Mouse (Mus musculus): ENCODE results near the gene Prkab2.

Prkab2 gene

GRCm38 (mm10) chr3:97705508-97705907 is 47.5 kb downstream of the Prkab2 start:
- Histone ChIP-seq H3K36me3 (ENCODE audit: insufficient read depth, low read length) (no peaks in the 10 kb centered on the region), H3K9me3 (ENCODE audit: low read length) (no peaks in the 10 kb centered on the region), H3K4me1 (replicated peaks; ENCODE audit: low read depth, low read length) (peaks cover 3% of the 10 kb centered on the region), H3K27me3 (ENCODE audit: insufficient read depth, low read length) (peaks cover 16% of the 10 kb centered on the region), H3K4me3 (replicated peaks; ENCODE audit: low read length) (no peak overlapping the region)
- TF ChIP-seq NANOG (IDR thresholded peaks at IDR 0.05; ENCODE audit: borderline replicate concordance, low read length) = no peak
- TF ChIP-seq CTCF (conservative IDR thresholded peaks at IDR 0.05; ENCODE audit: low read length) = no peak
- no peak for TF ChIP-seq POU5F1 (IDR thresholded peaks at IDR 0.05; ENCODE audit: borderline replicate concordance, low read length)

GRCm38 (mm10) chr3:97706561-97706960 is 48.6 kb downstream of the Prkab2 start:
- peaks cover 16% of the 10 kb centered on the region for H3K27me3 ChIP-seq (ENCODE audit: insufficient read depth, low read length)
- peaks cover 4% of the 10 kb centered on the region for H3K4me1 ChIP-seq (replicated peaks; ENCODE audit: low read depth, low read length)
- H3K9me3 ChIP-seq (ENCODE audit: low read length) = no peaks in the 10 kb centered on the region
- H3K4me3 ChIP-seq (replicated peaks; ENCODE audit: low read length) = no peak overlapping the region
- H3K36me3 ChIP-seq (ENCODE audit: insufficient read depth, low read length) = no peaks in the 10 kb centered on the region
- TF ChIP-seq CTCF (conservative IDR thresholded peaks at IDR 0.05; ENCODE audit: low read length) = no peak
- no peak for TF ChIP-seq POU5F1 (IDR thresholded peaks at IDR 0.05; ENCODE audit: borderline replicate concordance, low read length)
- TF ChIP-seq NANOG (IDR thresholded peaks at IDR 0.05; ENCODE audit: borderline replicate concordance, low read length) = no peak

- Histone ChIP-seq H3K4me3 (replicated peaks; ENCODE audit: low read length) (no peak overlapping the region), H3K4me1 (replicated peaks; ENCODE audit: low read depth, low read length) (peaks cover 4% of the 10 kb centered on the region), H3K36me3 (ENCODE audit: insufficient read depth, low read length) (no peaks in the 10 kb centered on the region), H3K9me3 (ENCODE audit: low read length) (0 out of 2 replicates have a peak, but pooled peaks cover 3% of the 10 kb centered on the region), H3K27me3 (ENCODE audit: insufficient read depth, low read length) (peaks cover 10% of the 10 kb centered on the region)
- TF ChIP-seq NANOG (IDR thresholded peaks at IDR 0.05; ENCODE audit: borderline replicate concordance, low read length) = no peak
- no peak for TF ChIP-seq CTCF (conservative IDR thresholded peaks at IDR 0.05; ENCODE audit: low read length)
- TF ChIP-seq POU5F1 (IDR thresholded peaks at IDR 0.05; ENCODE audit: borderline replicate concordance, low read length) = no peak
Measured at GRCm38 (mm10) chr3:97710134-97710533, 52.1 kb downstream of the Prkab2 start.

GRCm38 (mm10) chr3:97710881-97711280 is 52.9 kb downstream of the Prkab2 start:
- no peaks in the 10 kb centered on the region for H3K36me3 ChIP-seq (ENCODE audit: insufficient read depth, low read length)
- no peak for TF ChIP-seq POU5F1 (IDR thresholded peaks at IDR 0.05; ENCODE audit: borderline replicate concordance, low read length)
- TF ChIP-seq CTCF (conservative IDR thresholded peaks at IDR 0.05; ENCODE audit: low read length) = no peak
- no peak overlapping the region for H3K4me3 ChIP-seq (replicated peaks; ENCODE audit: low read length)
- H3K9me3 ChIP-seq (ENCODE audit: low read length) = 0 out of 2 replicates have a peak, but pooled peaks cover 3% of the 10 kb centered on the region
- H3K4me1 ChIP-seq (replicated peaks; ENCODE audit: low read depth, low read length) = peaks cover 4% of the 10 kb centered on the region
- peaks cover 14% of the 10 kb centered on the region for H3K27me3 ChIP-seq (ENCODE audit: insufficient read depth, low read length)

GRCm38 (mm10) chr3:97715922-97716321 is 57.9 kb downstream of the Prkab2 start:
- H3K27me3 ChIP-seq (ENCODE audit: insufficient read depth, low read length) = peaks cover 20% of the 10 kb centered on the region
- H3K36me3 ChIP-seq (ENCODE audit: insufficient read depth, low read length) = no peaks in the 10 kb centered on the region
- no peak overlapping the region for H3K4me3 ChIP-seq (replicated peaks; ENCODE audit: low read length)
- H3K4me1 ChIP-seq (replicated peaks; ENCODE audit: low read depth, low read length) = no peaks in the 10 kb centered on the region
- TF ChIP-seq CTCF (conservative IDR thresholded peaks at IDR 0.05; ENCODE audit: low read length) = no peak
- TF ChIP-seq NANOG (IDR thresholded peaks at IDR 0.05; ENCODE audit: borderline replicate concordance, low read length) = no peak
- TF ChIP-seq POU5F1 (IDR thresholded peaks at IDR 0.05; ENCODE audit: borderline replicate concordance, low read length) = no peak
- 0 out of 2 replicates have a peak, but pooled peaks cover 3% of the 10 kb centered on the region for H3K9me3 ChIP-seq (ENCODE audit: low read length)

- H3K9me3 ChIP-seq (ENCODE audit: low read length) = peaks cover 27% of the 10 kb centered on the region
- H3K27me3 ChIP-seq (ENCODE audit: insufficient read depth, low read length) = peaks cover 19% of the 10 kb centered on the region
- no peak overlapping the region for H3K4me3 ChIP-seq (replicated peaks; ENCODE audit: low read length)
- TF ChIP-seq POU5F1 (IDR thresholded peaks at IDR 0.05; ENCODE audit: borderline replicate concordance, low read length) (no peak), CTCF (conservative IDR thresholded peaks at IDR 0.05; ENCODE audit: low read length) (no peak), NANOG (IDR thresholded peaks at IDR 0.05; ENCODE audit: borderline replicate concordance, low read length) (no peak)
- H3K4me1 ChIP-seq (replicated peaks; ENCODE audit: low read depth, low read length) = no peaks in the 10 kb centered on the region
- no peaks in the 10 kb centered on the region for H3K36me3 ChIP-seq (ENCODE audit: insufficient read depth, low read length)
Measured at GRCm38 (mm10) chr3:97719116-97719515, 61.1 kb downstream of the Prkab2 start.

Data from E14TG2a.4 (cell line).